Mouse (Mus musculus): ENCODE data around the gene Polr2f. TPM values are rescaled to one million over a fixed set of nuclear protein-coding genes. Genes with fewer than 3 reads are reported as not detected.

Gene Polr2f
- 10 to 100 TPM; 49.3 to 59.7 TPM for total RNA-seq (2023)

DNA sequence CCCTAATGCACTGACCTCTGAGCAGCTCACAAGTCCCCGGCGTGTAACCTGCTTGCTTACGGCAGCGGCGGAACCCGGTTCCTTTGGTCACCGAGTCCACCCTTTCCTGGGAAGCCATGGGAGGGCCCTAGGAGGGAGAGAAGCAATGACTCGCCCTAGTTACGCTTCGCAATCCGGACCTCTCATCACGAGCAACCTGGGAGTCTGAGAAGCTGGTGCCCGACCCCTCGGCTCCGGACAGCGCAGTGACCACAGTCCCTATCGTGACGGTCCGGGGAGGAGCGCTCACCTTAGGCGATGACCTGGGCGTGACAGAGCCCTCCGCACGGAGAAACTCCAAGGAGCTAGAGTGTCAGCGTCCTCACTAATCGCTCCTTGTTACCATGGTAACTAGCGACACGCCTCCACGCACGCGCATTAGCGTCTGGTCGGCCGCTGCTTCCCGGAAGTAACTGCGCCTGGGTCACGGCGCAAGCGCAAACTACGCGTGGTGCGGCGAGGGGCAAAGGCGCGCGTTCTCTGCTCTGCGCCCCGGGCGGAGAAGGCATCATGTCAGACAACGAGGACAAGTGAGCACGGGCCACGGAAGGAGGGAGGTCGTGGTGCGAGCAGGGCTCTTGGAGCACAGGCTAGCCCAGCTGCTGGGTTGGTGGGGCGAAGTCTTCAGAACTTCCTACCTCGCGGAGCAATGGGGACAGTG is at the start of gene Polr2f, which contains the start of gene 1700088E04Rik:
Gene Polr2f (plus strand): TSS at position 144 of the 700 bp plus-strand sequence.
Gene 1700088E04Rik (minus strand): TSS at position 388 of the 700 bp plus-strand sequence.

DNA sequence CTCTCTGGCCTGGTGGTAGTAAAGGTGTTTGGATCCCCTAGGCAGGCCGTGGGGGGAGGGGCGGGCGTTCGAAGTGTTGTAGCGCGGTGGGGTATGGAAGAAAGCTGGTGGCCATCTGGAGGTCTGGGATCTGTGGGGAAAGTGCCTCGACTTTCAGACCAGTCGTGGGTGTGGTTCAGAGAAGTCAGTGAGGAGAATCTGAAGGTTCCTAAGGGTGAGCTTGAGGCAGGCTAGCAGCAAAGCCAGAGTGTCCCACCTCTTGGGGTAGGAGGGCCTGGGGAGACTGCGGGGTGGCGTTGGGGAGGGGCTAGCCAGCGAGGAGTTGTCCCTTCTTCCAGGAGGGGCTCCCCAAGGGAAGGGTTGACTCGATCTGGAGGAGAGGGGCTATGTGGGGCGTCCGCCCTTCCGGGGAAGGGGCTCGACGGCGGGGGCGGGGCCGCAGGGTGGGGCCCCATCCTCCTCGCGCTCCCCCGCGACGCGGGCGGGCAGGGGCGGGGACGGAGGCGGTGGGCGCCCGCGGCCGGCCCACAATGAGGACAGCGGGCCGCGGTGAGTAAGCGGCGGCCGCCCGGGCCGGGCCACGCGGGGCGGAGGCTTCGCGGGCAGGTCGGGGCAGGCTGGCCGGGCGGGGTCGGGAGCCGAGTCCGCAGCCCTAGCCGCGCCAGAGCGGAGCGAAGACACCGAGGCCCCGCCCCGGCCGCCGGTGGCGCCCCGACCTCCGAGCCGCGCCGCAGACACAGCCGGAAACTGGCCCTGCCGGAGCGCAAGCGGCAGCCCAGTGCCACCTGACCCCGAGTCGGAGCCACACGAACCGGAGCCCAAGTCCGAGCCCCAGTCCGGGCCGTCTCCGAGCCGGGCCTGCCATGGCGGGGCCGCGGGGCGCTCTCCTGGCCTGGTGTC is 32.1 kb upstream of the Polr2f start, which contains the start of gene Micall1:
Gene Micall1 (plus strand): TSS at position 478 of the 900 bp plus-strand sequence.

DNA sequence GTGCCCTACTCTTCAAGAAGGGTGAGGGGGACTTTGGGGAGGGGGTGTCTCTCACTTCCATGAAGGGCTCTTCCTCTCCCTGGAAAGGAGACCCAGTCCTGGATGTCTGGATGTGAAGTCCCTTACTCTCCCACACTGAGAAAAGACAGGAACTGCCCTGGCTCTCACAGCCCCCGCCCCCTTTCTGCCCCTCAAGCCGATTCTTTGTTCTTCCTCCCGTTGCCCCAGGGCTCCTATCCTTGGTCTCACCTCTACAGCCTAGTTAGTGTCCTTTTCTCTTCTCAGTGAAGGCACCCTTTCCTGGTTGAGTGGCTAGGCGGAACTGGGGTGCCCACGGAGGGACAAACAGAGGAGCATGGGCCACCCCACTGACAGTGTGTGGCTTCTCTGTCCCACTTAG is 24.3 kb downstream of the Polr2f start, which contains the start of gene Sox10:
Gene Sox10 (minus strand): TSS at position 101 of the 400 bp plus-strand sequence.

Other genes with a start within 250 kb of the Polr2f start
- gene Gm49510, start 241.3 kb upstream of the Polr2f start, total RNA-seq (2023): under 1 TPM in 1 of 2 experiments, not detected in 1; 0.49 TPM
- 100 to 1,000 TPM; 271 to 290 TPM for gene Sh3bp1, start 241.2 kb upstream of the Polr2f start, total RNA-seq (2023)
- 1 to 10 TPM; 2.1 to 2.8 TPM for gene Pdxp, start 227.1 kb upstream of the Polr2f start, total RNA-seq (2023)
- 100 to 1,000 TPM; 166 to 215 TPM for gene Lgals1, start 214.3 kb upstream of the Polr2f start, total RNA-seq (2023)
- 10 to 100 TPM; 27.1 to 27.5 TPM for gene Nol12, start 206.1 kb upstream of the Polr2f start, total RNA-seq (2023)
- gene Triobp, start 193.3 kb upstream of the Polr2f start, total RNA-seq (2023): 10 to 100 TPM; 47.8 to 54.4 TPM
- gene H1f0, start 112.6 kb upstream of the Polr2f start, total RNA-seq (2023): 10 to 100 TPM; 41.2 to 48.2 TPM
- not detected for gene Galr3, start 99.1 kb upstream of the Polr2f start, total RNA-seq (2023)
- 10 to 100 TPM; 14.7 to 17.8 TPM for gene Ankrd54, start 78.1 kb upstream of the Polr2f start, total RNA-seq (2023)
- 10 to 100 TPM; 90.7 to 95.1 TPM for gene Eif3l, start 65.8 kb upstream of the Polr2f start, total RNA-seq (2023)
- 10 to 100 TPM; 13.9 to 16.0 TPM for gene Micall1, start 32.1 kb upstream of the Polr2f start, total RNA-seq (2023)
- under 1 TPM in 1 of 2 experiments, not detected in 1; 0.42 TPM for gene 1700088E04Rik, start 244 bp downstream of the Polr2f start, total RNA-seq (2023)
- gene Sox10, start 24.2 kb downstream of the Polr2f start, total RNA-seq (2023): not detected
- gene Pick1, start 88.2 kb downstream of the Polr2f start, total RNA-seq (2023): 10 to 100 TPM; 12.3 to 12.7 TPM
- gene Gm49486, start 88.4 kb downstream of the Polr2f start, total RNA-seq (2023): under 1 TPM in 1 of 2 experiments, not detected in 1; 0.21 TPM
- not detected for gene Slc16a8, start 113.8 kb downstream of the Polr2f start, total RNA-seq (2023)
- not detected for gene Baiap2l2, start 144.5 kb downstream of the Polr2f start, total RNA-seq (2023)
- 1 to 10 TPM; 4.7 to 7.8 TPM for gene Pla2g6, start 187.4 kb downstream of the Polr2f start, total RNA-seq (2023)
- 10 to 100 TPM; 70.0 to 72.2 TPM for gene Maff, start 205.6 kb downstream of the Polr2f start, total RNA-seq (2023)